Mouse (Mus musculus): ENCODE results near the gene Hps4. TPM values are rescaled to one million over a fixed set of nuclear protein-coding genes. Genes with fewer than 3 reads are reported as not detected.
A peak's percentile ranks its signal among the peaks of the same experiment; 100 is the strongest.

Hps4 gene
- total and polyA plus RNA-seq, 2 experiments from 2014 or later: 32.7 to 45.6 TPM

- Histone ChIP-seq H3K4me2 (ENCODE audit: low read depth, low read length) (no peak overlapping the region), H3K9ac (replicated peaks; ENCODE audit: low read length) (no peak overlapping the region), H3K4me3 (ENCODE audit: low read length) (no peak overlapping the region), H3K27ac (no peak overlapping the region), H3K9me3 (ENCODE audit: low read length) (no peaks in the 10 kb centered on the region), H3K27me3 (ENCODE audit: insufficient read depth, low read length) (no peaks in the 10 kb centered on the region), H3K4me1 (ENCODE audit: insufficient read depth, low read length) (peaks cover 7% of the 10 kb centered on the region; the same call in 1 of the 2 replicates), H3K36me3 (ENCODE audit: insufficient read depth, low read length) (peaks cover 15% of the 10 kb centered on the region)
- no peak for TF ChIP-seq CTCF (IDR thresholded peaks at IDR 0.05; ENCODE audit: low read depth)
- DNase-seq (ENCODE audit: low spot score): peak; percentile 52
- no peak for ATAC-seq
- WGBS: 33% methylated on average over 12 of the region's 12 CpGs
Measured at GRCm38 (mm10) chr5:112419535-112419934, 76.7 kb downstream of the Hps4 start.

- Histone ChIP-seq H3K36me3 (ENCODE audit: insufficient read depth, low read length) (peaks cover 17% of the 10 kb centered on the region), H3K9me3 (ENCODE audit: low read length) (no peaks in the 10 kb centered on the region), H3K4me3 (ENCODE audit: low read length) (no peak overlapping the region), H3K4me2 (ENCODE audit: low read depth, low read length) (no peak overlapping the region), H3K27ac (no peak overlapping the region), H3K27me3 (ENCODE audit: insufficient read depth, low read length) (no peaks in the 10 kb centered on the region), H3K4me1 (ENCODE audit: insufficient read depth, low read length) (no peaks in the 10 kb centered on the region), H3K9ac (replicated peaks; ENCODE audit: low read length) (no peak overlapping the region)
- TF ChIP-seq CTCF (IDR thresholded peaks at IDR 0.05; ENCODE audit: low read depth): no peak
- WGBS: 91% methylated on average over 7 of the region's 7 CpGs
- no peak for ATAC-seq
- DNase-seq (ENCODE audit: low spot score): no peak
Measured at GRCm38 (mm10) chr5:112426635-112427034, 83.8 kb downstream of the Hps4 start.

GRCm38 (mm10) chr5:112427283-112427682 is 84.4 kb downstream of the Hps4 start:
- Histone ChIP-seq H3K4me3 (ENCODE audit: low read length) (no peak overlapping the region), H3K27me3 (ENCODE audit: insufficient read depth, low read length) (no peaks in the 10 kb centered on the region), H3K4me1 (ENCODE audit: insufficient read depth, low read length) (no peaks in the 10 kb centered on the region), H3K9me3 (ENCODE audit: low read length) (no peaks in the 10 kb centered on the region), H3K36me3 (ENCODE audit: insufficient read depth, low read length) (peaks cover 12% of the 10 kb centered on the region), H3K4me2 (ENCODE audit: low read depth, low read length) (no peak overlapping the region), H3K9ac (replicated peaks; ENCODE audit: low read length) (no peak overlapping the region), H3K27ac (no peak overlapping the region)
- 31% methylated on average over 2 of the region's 2 CpGs for WGBS
- ATAC-seq (peak; percentile 59), DNase-seq (ENCODE audit: low spot score) (peak; percentile 87)
- peak; percentile 93 for TF ChIP-seq CTCF (IDR thresholded peaks at IDR 0.05; ENCODE audit: low read depth)

Other genes starting within 250 kb of the Hps4 start
- gene Cryba4, start 90.6 kb upstream of the Hps4 start, total RNA-seq (2014; rRNA removed): 0.26 and 1.8 TPM in 2 replicates
- 1.6 and 2.4 TPM in 2 replicates for gene Cryba4, start 90.6 kb upstream of the Hps4 start, polyA plus RNA-seq (2015; fragmentation: Nextera tagmentation; extraction: Ambion mirVana)
- gene Crybb1, start 87.3 kb upstream of the Hps4 start, total RNA-seq (2014; rRNA removed): 8.0 and 11.7 TPM in 2 replicates
- gene Crybb1, start 87.3 kb upstream of the Hps4 start, polyA plus RNA-seq (2015; fragmentation: Nextera tagmentation; extraction: Ambion mirVana): 14.2 and 14.6 TPM in 2 replicates
- 46.9 and 57.0 TPM in 2 replicates for gene Tpst2, start 66.4 kb upstream of the Hps4 start, total RNA-seq (2014; rRNA removed)
- 34.4 and 37.0 TPM in 2 replicates for gene Tpst2, start 66.4 kb upstream of the Hps4 start, polyA plus RNA-seq (2015; fragmentation: Nextera tagmentation; extraction: Ambion mirVana)
- gene Tfip11, start 16.7 kb upstream of the Hps4 start, total RNA-seq (2014; rRNA removed): 16.5 and 20.2 TPM in 2 replicates
- gene Tfip11, start 16.7 kb upstream of the Hps4 start, polyA plus RNA-seq (2015; fragmentation: Nextera tagmentation; extraction: Ambion mirVana): 24.3 and 24.4 TPM in 2 replicates
- 84.3 and 92.0 TPM in 2 replicates for gene Srrd, start within 50 bp of the Hps4 start, total RNA-seq (2014; rRNA removed)
- 49.1 and 56.0 TPM in 2 replicates for gene Srrd, start within 50 bp of the Hps4 start, polyA plus RNA-seq (2015; fragmentation: Nextera tagmentation; extraction: Ambion mirVana)
- gene Gm6583, start 12.9 kb downstream of the Hps4 start, total RNA-seq (2014; rRNA removed): not detected in 2 replicates
- 0.06 TPM in 1 of 2 replicates, not detected in the other for gene Gm6583, start 12.9 kb downstream of the Hps4 start, polyA plus RNA-seq (2015; fragmentation: Nextera tagmentation; extraction: Ambion mirVana)
- 143 and 164 TPM in 2 replicates for gene Asphd2, start 51.8 kb downstream of the Hps4 start, total RNA-seq (2014; rRNA removed)
- gene Asphd2, start 51.8 kb downstream of the Hps4 start, polyA plus RNA-seq (2015; fragmentation: Nextera tagmentation; extraction: Ambion mirVana): 113 and 118 TPM in 2 replicates
- not detected in 2 replicates for gene Gm6588, start 106.3 kb downstream of the Hps4 start, total RNA-seq (2014; rRNA removed)
- gene Gm6588, start 106.3 kb downstream of the Hps4 start, polyA plus RNA-seq (2015; fragmentation: Nextera tagmentation; extraction: Ambion mirVana): 0.25 and 0.58 TPM in 2 replicates
- gene Sez6l, start 234.1 kb downstream of the Hps4 start, total RNA-seq (2014; rRNA removed): 80.1 and 93.5 TPM in 2 replicates
- gene Sez6l, start 234.1 kb downstream of the Hps4 start, polyA plus RNA-seq (2015; fragmentation: Nextera tagmentation; extraction: Ambion mirVana): 39.5 and 43.5 TPM in 2 replicates